Mouse (Mus musculus): ENCODE results near the gene Tshz2. TPM values are rescaled to one million over a fixed set of nuclear protein-coding genes. Genes with fewer than 3 reads are reported as not detected.
A peak's percentile ranks its signal among the peaks of the same experiment; 100 is the strongest.

Gene Tshz2
- polyA plus RNA-seq, 1 experiment from 2014 or later: 12.0 TPM

GRCm38 (mm10) chr2:169804380-169804779 lies 171.6 kb downstream of the Tshz2 start:
- no peak for ATAC-seq
- no peak overlapping the region for H3K4me2 ChIP-seq (ENCODE audit: low read length)
- H3K36me3 ChIP-seq (ENCODE audit: control insufficient read depth, insufficient read depth): no peaks in the 10 kb centered on the region
- H3K9me3 ChIP-seq (ENCODE audit: control insufficient read depth, low read length): no peaks in the 10 kb centered on the region
- no peak overlapping the region for H3K9ac ChIP-seq (replicated peaks; ENCODE audit: low read depth, low read length)
- no peak overlapping the region for H3K4me3 ChIP-seq (replicated peaks; ENCODE audit: low read length)
- H3K27me3 ChIP-seq (replicated peaks; ENCODE audit: control insufficient read depth, insufficient read depth, low read length): no peaks in the 10 kb centered on the region
- H3K4me1 ChIP-seq (replicated peaks; ENCODE audit: control insufficient read depth, insufficient read depth, low read length): no peaks in the 10 kb centered on the region
- WGBS: 70% methylated on average over 5 of the region's 5 CpGs
- no peak overlapping the region for H3K27ac ChIP-seq (ENCODE audit: low read length)

- no peaks in the 10 kb centered on the region for H3K27me3 ChIP-seq (replicated peaks; ENCODE audit: control insufficient read depth, insufficient read depth, low read length)
- no peak overlapping the region for H3K27ac ChIP-seq (ENCODE audit: low read length)
Measured at GRCm38 (mm10) chr2:169805545-169805944, 172.7 kb downstream of the Tshz2 start.

GRCm38 (mm10) chr2:169811589-169811988 lies 178.8 kb downstream of the Tshz2 start:
- Histone ChIP-seq H3K4me2 (ENCODE audit: low read length) (no peak overlapping the region), H3K27ac (ENCODE audit: low read length) (no peak overlapping the region), H3K9ac (replicated peaks; ENCODE audit: low read depth, low read length) (no peak overlapping the region), H3K9me3 (ENCODE audit: control insufficient read depth, low read length) (no peaks in the 10 kb centered on the region), H3K4me3 (replicated peaks; ENCODE audit: low read length) (no peak overlapping the region), H3K36me3 (ENCODE audit: control insufficient read depth, insufficient read depth) (no peaks in the 10 kb centered on the region), H3K4me1 (replicated peaks; ENCODE audit: control insufficient read depth, insufficient read depth, low read length) (peaks cover 12% of the 10 kb centered on the region), H3K27me3 (replicated peaks; ENCODE audit: control insufficient read depth, insufficient read depth, low read length) (no peaks in the 10 kb centered on the region)
- no peak for ATAC-seq
- 50% methylated on average over 5 of the region's 5 CpGs for WGBS

More at GRCm38 (mm10) chr2:169805545-169805944, 172.7 kb downstream of the Tshz2 start:
- Histone ChIP-seq H3K4me1 (replicated peaks; ENCODE audit: control insufficient read depth, insufficient read depth, low read length) (no peaks in the 10 kb centered on the region), H3K9me3 (ENCODE audit: control insufficient read depth, low read length) (no peaks in the 10 kb centered on the region), H3K4me2 (ENCODE audit: low read length) (no peak overlapping the region), H3K4me3 (replicated peaks; ENCODE audit: low read length) (no peak overlapping the region), H3K36me3 (ENCODE audit: control insufficient read depth, insufficient read depth) (no peaks in the 10 kb centered on the region), H3K9ac (replicated peaks; ENCODE audit: low read depth, low read length) (no peak overlapping the region)
- WGBS: 92% methylated on average over 12 of the region's 12 CpGs
- ATAC-seq: no peak

GRCm38 (mm10) chr2:169812055-169812454 lies 179.2 kb downstream of the Tshz2 start:
- Histone ChIP-seq H3K9ac (replicated peaks; ENCODE audit: low read depth, low read length) (no peak overlapping the region), H3K4me3 (replicated peaks; ENCODE audit: low read length) (no peak overlapping the region), H3K36me3 (ENCODE audit: control insufficient read depth, insufficient read depth) (no peaks in the 10 kb centered on the region), H3K27me3 (replicated peaks; ENCODE audit: control insufficient read depth, insufficient read depth, low read length) (no peaks in the 10 kb centered on the region), H3K4me2 (ENCODE audit: low read length) (no peak overlapping the region), H3K4me1 (replicated peaks; ENCODE audit: control insufficient read depth, insufficient read depth, low read length) (peaks cover 12% of the 10 kb centered on the region), H3K27ac (ENCODE audit: low read length) (no peak overlapping the region), H3K9me3 (ENCODE audit: control insufficient read depth, low read length) (no peaks in the 10 kb centered on the region)
- no peak for ATAC-seq
- 68% methylated on average over 8 of the region's 8 CpGs for WGBS

- Histone ChIP-seq H3K4me2 (ENCODE audit: low read length) (no peak overlapping the region), H3K36me3 (ENCODE audit: control insufficient read depth, insufficient read depth) (no peaks in the 10 kb centered on the region), H3K9ac (replicated peaks; ENCODE audit: low read depth, low read length) (no peak overlapping the region), H3K9me3 (ENCODE audit: control insufficient read depth, low read length) (no peaks in the 10 kb centered on the region), H3K27me3 (replicated peaks; ENCODE audit: control insufficient read depth, insufficient read depth, low read length) (no peaks in the 10 kb centered on the region), H3K27ac (ENCODE audit: low read length) (no peak overlapping the region), H3K4me3 (replicated peaks; ENCODE audit: low read length) (no peak overlapping the region), H3K4me1 (replicated peaks; ENCODE audit: control insufficient read depth, insufficient read depth, low read length) (peaks cover 12% of the 10 kb centered on the region)
- WGBS: 87% methylated on average over 7 of the region's 7 CpGs
- ATAC-seq: no peak
Measured at GRCm38 (mm10) chr2:169812940-169813339, 180.1 kb downstream of the Tshz2 start.

- peak; percentile 11; the same call in 1 of the 2 replicates for ATAC-seq
- Histone ChIP-seq H3K4me1 (replicated peaks; ENCODE audit: control insufficient read depth, insufficient read depth, low read length) (peaks cover 12% of the 10 kb centered on the region), H3K9ac (replicated peaks; ENCODE audit: low read depth, low read length) (no peak overlapping the region), H3K4me3 (replicated peaks; ENCODE audit: low read length) (no peak overlapping the region), H3K9me3 (ENCODE audit: control insufficient read depth, low read length) (no peaks in the 10 kb centered on the region), H3K27me3 (replicated peaks; ENCODE audit: control insufficient read depth, insufficient read depth, low read length) (no peaks in the 10 kb centered on the region), H3K27ac (ENCODE audit: low read length) (no peak overlapping the region), H3K36me3 (ENCODE audit: control insufficient read depth, insufficient read depth) (no peaks in the 10 kb centered on the region), H3K4me2 (ENCODE audit: low read length) (no peak overlapping the region)
- WGBS: 42% methylated on average over 3 of the region's 3 CpGs
Measured at GRCm38 (mm10) chr2:169814351-169814750, 181.5 kb downstream of the Tshz2 start.

- Histone ChIP-seq H3K9ac (replicated peaks; ENCODE audit: low read depth, low read length) (no peak overlapping the region), H3K4me2 (ENCODE audit: low read length) (no peak overlapping the region), H3K4me1 (replicated peaks; ENCODE audit: control insufficient read depth, insufficient read depth, low read length) (peaks cover 12% of the 10 kb centered on the region), H3K36me3 (ENCODE audit: control insufficient read depth, insufficient read depth) (no peaks in the 10 kb centered on the region), H3K4me3 (replicated peaks; ENCODE audit: low read length) (no peak overlapping the region), H3K9me3 (ENCODE audit: control insufficient read depth, low read length) (no peaks in the 10 kb centered on the region), H3K27me3 (replicated peaks; ENCODE audit: control insufficient read depth, insufficient read depth, low read length) (no peaks in the 10 kb centered on the region), H3K27ac (ENCODE audit: low read length) (no peak overlapping the region)
- peak; percentile 80 for ATAC-seq
- 17% methylated on average over 10 of the region's 10 CpGs for WGBS
Measured at GRCm38 (mm10) chr2:169814757-169815156, 181.9 kb downstream of the Tshz2 start.

- H3K4me1 ChIP-seq (replicated peaks; ENCODE audit: control insufficient read depth, insufficient read depth, low read length): 0 out of 2 replicates have a peak, but pooled peaks cover 3% of the 10 kb centered on the region
- WGBS: 85% methylated on average over 9 of the region's 9 CpGs
- no peak overlapping the region for H3K9ac ChIP-seq (replicated peaks; ENCODE audit: low read depth, low read length)
- no peaks in the 10 kb centered on the region for H3K9me3 ChIP-seq (ENCODE audit: control insufficient read depth, low read length)
- no peak overlapping the region for H3K27ac ChIP-seq (ENCODE audit: low read length)
- H3K36me3 ChIP-seq (ENCODE audit: control insufficient read depth, insufficient read depth): no peaks in the 10 kb centered on the region
- ATAC-seq: no peak
- no peak overlapping the region for H3K4me2 ChIP-seq (ENCODE audit: low read length)
- H3K4me3 ChIP-seq (replicated peaks; ENCODE audit: low read length): no peak overlapping the region
- no peaks in the 10 kb centered on the region for H3K27me3 ChIP-seq (replicated peaks; ENCODE audit: control insufficient read depth, insufficient read depth, low read length)
Measured at GRCm38 (mm10) chr2:169821021-169821441, 188.2 kb downstream of the Tshz2 start.

- Histone ChIP-seq H3K9ac (replicated peaks; ENCODE audit: low read depth, low read length) (0 out of 2 replicates have a peak overlapping the region, but pooled peaks have one; percentile 3), H3K27ac (ENCODE audit: low read length) (no peak overlapping the region), H3K36me3 (ENCODE audit: control insufficient read depth, insufficient read depth) (no peaks in the 10 kb centered on the region), H3K27me3 (replicated peaks; ENCODE audit: control insufficient read depth, insufficient read depth, low read length) (no peaks in the 10 kb centered on the region), H3K4me1 (replicated peaks; ENCODE audit: control insufficient read depth, insufficient read depth, low read length) (peaks cover 5% of the 10 kb centered on the region; the same call in 1 of the 2 replicates), H3K4me2 (ENCODE audit: low read length) (peak overlapping the region; percentile 5; the same call in 1 of the 2 replicates), H3K4me3 (replicated peaks; ENCODE audit: low read length) (no peak overlapping the region), H3K9me3 (ENCODE audit: control insufficient read depth, low read length) (no peaks in the 10 kb centered on the region)
- 51% methylated on average over 12 of the region's 12 CpGs for WGBS
- ATAC-seq: no peak
Measured at GRCm38 (mm10) chr2:169825908-169826307, 193.1 kb downstream of the Tshz2 start.

- H3K4me3 ChIP-seq (replicated peaks; ENCODE audit: low read length): no peak overlapping the region
- no peaks in the 10 kb centered on the region for H3K9me3 ChIP-seq (ENCODE audit: control insufficient read depth, low read length)
- 40% methylated on average over 15 of the region's 15 CpGs for WGBS
- no peaks in the 10 kb centered on the region for H3K36me3 ChIP-seq (ENCODE audit: control insufficient read depth, insufficient read depth)
- H3K4me2 ChIP-seq (ENCODE audit: low read length): peak overlapping the region; percentile 5; the same call in 1 of the 2 replicates
- H3K27ac ChIP-seq (ENCODE audit: low read length): no peak overlapping the region
- H3K4me1 ChIP-seq (replicated peaks; ENCODE audit: control insufficient read depth, insufficient read depth, low read length): peaks cover 5% of the 10 kb centered on the region; the same call in 1 of the 2 replicates
- no peaks in the 10 kb centered on the region for H3K27me3 ChIP-seq (replicated peaks; ENCODE audit: control insufficient read depth, insufficient read depth, low read length)
- 0 out of 2 replicates have a peak overlapping the region, but pooled peaks have one; percentile 3 for H3K9ac ChIP-seq (replicated peaks; ENCODE audit: low read depth, low read length)
- no peak for ATAC-seq
Measured at GRCm38 (mm10) chr2:169826316-169826715, 193.5 kb downstream of the Tshz2 start.
